Mouse (Mus musculus): ENCODE results near the gene Dusp10. TPM values are rescaled to one million over a fixed set of nuclear protein-coding genes. Genes with fewer than 3 reads are reported as not detected.
A peak's percentile ranks its signal among the peaks of the same experiment; 100 is the strongest.

Dusp10 gene
- polyA plus RNA-seq, 1 experiment from 2014 or later = 13.0 TPM

- DNase-seq (ENCODE audit: low spot score) (no peak), ATAC-seq (replicated peaks; ENCODE audit: low FRiP score, low TSS enrichment, low read depth) (0 out of 2 replicates have a peak, but pooled peaks have one; percentile 36)
- WGBS = 87% methylated on average over 13 of the region's 13 CpGs
- Histone ChIP-seq H3K4me1 (replicated peaks; ENCODE audit: control insufficient read depth, insufficient read depth, low read length) (peaks cover 13% of the 10 kb centered on the region), H3K36me3 (ENCODE audit: control insufficient read depth, insufficient read depth, low read length) (peaks cover 5% of the 10 kb centered on the region; the same call in 1 of the 2 replicates), H3K9me3 (ENCODE audit: control insufficient read depth, low read length) (no peaks in the 10 kb centered on the region), H3K27ac (ENCODE audit: low read depth) (no peak overlapping the region), H3K4me2 (ENCODE audit: low read length) (no peak overlapping the region), H3K9ac (ENCODE audit: low read length) (no peak overlapping the region), H3K4me3 (ENCODE audit: low read depth, low read length) (no peak overlapping the region), H3K27me3 (replicated peaks; ENCODE audit: control insufficient read depth, insufficient read depth, low read length) (no peaks in the 10 kb centered on the region)
Observed at GRCm38 (mm10) chr1:184065589-184066361, 52.7 kb downstream of the Dusp10 start.

GRCm38 (mm10) chr1:184066460-184067287, 53.6 kb downstream of the Dusp10 start:
- Histone ChIP-seq H3K9me3 (ENCODE audit: control insufficient read depth, low read length) (no peaks in the 10 kb centered on the region), H3K4me3 (ENCODE audit: low read depth, low read length) (no peak overlapping the region), H3K4me2 (ENCODE audit: low read length) (no peak overlapping the region), H3K9ac (ENCODE audit: low read length) (no peak overlapping the region), H3K4me1 (replicated peaks; ENCODE audit: control insufficient read depth, insufficient read depth, low read length) (peaks cover 6% of the 10 kb centered on the region; the same call in 1 of the 2 replicates), H3K36me3 (ENCODE audit: control insufficient read depth, insufficient read depth, low read length) (peaks cover 5% of the 10 kb centered on the region; the same call in 1 of the 2 replicates), H3K27ac (ENCODE audit: low read depth) (no peak overlapping the region), H3K27me3 (replicated peaks; ENCODE audit: control insufficient read depth, insufficient read depth, low read length) (no peaks in the 10 kb centered on the region)
- ATAC-seq (replicated peaks; ENCODE audit: low FRiP score, low TSS enrichment, low read depth) = no peak
- 79% methylated on average over 11 of the region's 11 CpGs for WGBS
- DNase-seq (ENCODE audit: low spot score) = no peak

- H3K4me2 ChIP-seq (ENCODE audit: low read length) = no peak overlapping the region
- no peak for ATAC-seq (replicated peaks; ENCODE audit: low FRiP score, low TSS enrichment, low read depth)
- peaks cover 10% of the 10 kb centered on the region; the same call in 1 of the 2 replicates for H3K36me3 ChIP-seq (ENCODE audit: control insufficient read depth, insufficient read depth, low read length)
- 0 out of 2 replicates have a peak, but pooled peaks cover 3% of the 10 kb centered on the region for H3K4me1 ChIP-seq (replicated peaks; ENCODE audit: control insufficient read depth, insufficient read depth, low read length)
- 92% methylated on average over 18 of the region's 18 CpGs for WGBS
- H3K4me3 ChIP-seq (ENCODE audit: low read depth, low read length) = no peak overlapping the region
- H3K9ac ChIP-seq (ENCODE audit: low read length) = no peak overlapping the region
- DNase-seq (ENCODE audit: low spot score) = no peak
- no peaks in the 10 kb centered on the region for H3K9me3 ChIP-seq (ENCODE audit: control insufficient read depth, low read length)
- H3K27ac ChIP-seq (ENCODE audit: low read depth) = no peak overlapping the region
- H3K27me3 ChIP-seq (replicated peaks; ENCODE audit: control insufficient read depth, insufficient read depth, low read length) = no peaks in the 10 kb centered on the region
Observed at GRCm38 (mm10) chr1:184067704-184068558, 54.8 kb downstream of the Dusp10 start.

- DNase-seq (ENCODE audit: low spot score) = no peak
- ATAC-seq (replicated peaks; ENCODE audit: low FRiP score, low TSS enrichment, low read depth) = no peak
- 96% methylated on average over 12 of the region's 12 CpGs for WGBS
- no peak overlapping the region for H3K27ac ChIP-seq (ENCODE audit: low read depth)
- no peak overlapping the region for H3K4me2 ChIP-seq (ENCODE audit: low read length)
- no peaks in the 10 kb centered on the region for H3K27me3 ChIP-seq (replicated peaks; ENCODE audit: control insufficient read depth, insufficient read depth, low read length)
- peaks cover 20% of the 10 kb centered on the region; the same call in 1 of the 2 replicates for H3K36me3 ChIP-seq (ENCODE audit: control insufficient read depth, insufficient read depth, low read length)
- no peak overlapping the region for H3K9ac ChIP-seq (ENCODE audit: low read length)
- 0 out of 2 replicates have a peak, but pooled peaks cover 3% of the 10 kb centered on the region for H3K4me1 ChIP-seq (replicated peaks; ENCODE audit: control insufficient read depth, insufficient read depth, low read length)
- H3K9me3 ChIP-seq (ENCODE audit: control insufficient read depth, low read length) = no peaks in the 10 kb centered on the region
- no peak overlapping the region for H3K4me3 ChIP-seq (ENCODE audit: low read depth, low read length)
Observed at GRCm38 (mm10) chr1:184068971-184069370, 55.9 kb downstream of the Dusp10 start.

DNA sequence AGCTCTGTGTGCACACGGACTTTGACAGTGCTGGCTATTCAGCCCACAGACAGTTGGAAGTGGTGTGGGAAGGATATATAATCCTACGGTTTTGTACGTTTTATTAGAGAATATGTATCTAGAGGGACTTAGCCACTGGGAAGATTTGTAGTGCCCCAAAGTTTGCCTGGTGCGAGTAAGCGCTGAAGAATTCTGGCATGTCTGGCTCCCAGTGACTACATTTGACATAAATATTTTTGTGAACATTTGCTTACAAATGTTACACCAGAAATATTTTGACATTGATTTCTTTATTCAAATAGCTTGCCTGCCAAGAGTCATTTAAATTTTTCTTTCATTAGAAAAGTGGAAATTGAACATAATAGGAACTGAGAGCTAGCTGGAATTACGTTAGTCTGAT, 63.0 kb downstream of the Dusp10 start:
- Histone ChIP-seq H3K36me3 (ENCODE audit: control insufficient read depth, insufficient read depth, low read length) (peaks cover 19% of the 10 kb centered on the region; the same call in 1 of the 2 replicates), H3K4me1 (replicated peaks; ENCODE audit: control insufficient read depth, insufficient read depth, low read length) (no peaks in the 10 kb centered on the region; the same call in 1 of the 2 replicates), H3K9ac (ENCODE audit: low read length) (no peak overlapping the region), H3K27me3 (replicated peaks; ENCODE audit: control insufficient read depth, insufficient read depth, low read length) (no peaks in the 10 kb centered on the region), H3K4me3 (ENCODE audit: low read depth, low read length) (no peak overlapping the region), H3K27ac (ENCODE audit: low read depth) (peak overlapping the region; percentile 9; the same call in 1 of the 2 replicates), H3K4me2 (ENCODE audit: low read length) (no peak overlapping the region), H3K9me3 (ENCODE audit: control insufficient read depth, low read length) (no peaks in the 10 kb centered on the region)
- DNase-seq (ENCODE audit: low spot score) (no peak), ATAC-seq (replicated peaks; ENCODE audit: low FRiP score, low TSS enrichment, low read depth) (no peak)
- WGBS = 43% methylated on average over 6 of the region's 6 CpGs

GRCm38 (mm10) chr1:184076756-184077155, 63.7 kb downstream of the Dusp10 start:
- H3K4me2 ChIP-seq (ENCODE audit: low read length) = no peak overlapping the region
- H3K27me3 ChIP-seq (replicated peaks; ENCODE audit: control insufficient read depth, insufficient read depth, low read length) = no peaks in the 10 kb centered on the region
- H3K4me1 ChIP-seq (replicated peaks; ENCODE audit: control insufficient read depth, insufficient read depth, low read length) = no peaks in the 10 kb centered on the region; the same call in 1 of the 2 replicates
- H3K9me3 ChIP-seq (ENCODE audit: control insufficient read depth, low read length) = no peaks in the 10 kb centered on the region
- no peak overlapping the region for H3K4me3 ChIP-seq (ENCODE audit: low read depth, low read length)
- H3K9ac ChIP-seq (ENCODE audit: low read length) = no peak overlapping the region
- peaks cover 19% of the 10 kb centered on the region; the same call in 1 of the 2 replicates for H3K36me3 ChIP-seq (ENCODE audit: control insufficient read depth, insufficient read depth, low read length)
- ATAC-seq (replicated peaks; ENCODE audit: low FRiP score, low TSS enrichment, low read depth) (no peak), DNase-seq (ENCODE audit: low spot score) (no peak)
- H3K27ac ChIP-seq (ENCODE audit: low read depth) = peak overlapping the region; percentile 2; the same call in 1 of the 2 replicates
- WGBS = 39% methylated on average over 2 of the region's 2 CpGs

DNA sequence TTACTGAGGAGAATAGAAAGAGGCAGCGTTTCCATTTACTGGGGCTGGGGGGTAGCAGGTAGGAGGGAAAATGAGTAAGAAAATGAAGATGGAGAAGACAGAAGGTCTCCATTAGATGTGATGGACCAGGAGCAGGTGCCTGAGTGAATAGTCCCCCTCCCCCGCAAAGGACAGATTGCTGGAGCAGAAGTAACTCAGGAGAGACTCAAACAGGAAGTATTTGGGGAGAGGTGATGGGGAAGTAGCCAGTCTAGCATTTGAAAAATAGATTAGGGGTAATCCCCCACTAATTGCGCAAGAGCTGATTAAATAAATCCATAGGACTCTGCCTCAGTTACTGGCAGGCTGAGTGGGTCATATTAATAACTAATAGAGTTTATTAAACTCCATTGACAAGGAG, 66.2 kb downstream of the Dusp10 start:
- DNase-seq (ENCODE audit: low spot score) (no peak), ATAC-seq (replicated peaks; ENCODE audit: low FRiP score, low TSS enrichment, low read depth) (no peak)
- no peaks in the 10 kb centered on the region for H3K9me3 ChIP-seq (ENCODE audit: control insufficient read depth, low read length)
- H3K27ac ChIP-seq (ENCODE audit: low read depth) = no peak overlapping the region
- no peak overlapping the region for H3K4me2 ChIP-seq (ENCODE audit: low read length)
- 97% methylated on average over 3 of the region's 3 CpGs for WGBS
- no peak overlapping the region for H3K4me3 ChIP-seq (ENCODE audit: low read depth, low read length)
- no peak overlapping the region for H3K9ac ChIP-seq (ENCODE audit: low read length)
- H3K27me3 ChIP-seq (replicated peaks; ENCODE audit: control insufficient read depth, insufficient read depth, low read length) = no peaks in the 10 kb centered on the region
- peaks cover under 1% of the 10 kb centered on the region; the same call in 1 of the 2 replicates for H3K36me3 ChIP-seq (ENCODE audit: control insufficient read depth, insufficient read depth, low read length)
- H3K4me1 ChIP-seq (replicated peaks; ENCODE audit: control insufficient read depth, insufficient read depth, low read length) = no peaks in the 10 kb centered on the region; the same call in 1 of the 2 replicates

DNA sequence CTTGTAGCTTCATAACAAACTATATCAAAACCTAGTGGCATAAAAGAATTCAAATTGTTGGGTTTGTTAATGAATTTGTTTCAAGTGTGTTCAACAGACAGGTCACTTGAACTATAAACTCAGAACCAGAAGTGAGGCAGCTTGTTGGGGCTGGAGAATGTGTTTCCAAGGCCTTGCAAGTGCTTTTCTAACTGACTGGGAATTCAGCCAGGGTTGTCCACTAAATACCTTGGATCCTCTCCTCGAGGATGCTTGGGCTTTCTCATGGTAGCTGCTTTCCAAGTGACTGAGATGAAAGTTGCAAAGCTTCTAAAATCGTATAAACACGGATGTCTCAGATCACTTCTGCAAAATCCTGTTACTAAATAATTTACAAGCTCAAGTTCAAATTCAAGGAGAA, 69.6 kb downstream of the Dusp10 start:
- Histone ChIP-seq H3K36me3 (ENCODE audit: control insufficient read depth, insufficient read depth, low read length) (no peaks in the 10 kb centered on the region), H3K9me3 (ENCODE audit: control insufficient read depth, low read length) (no peaks in the 10 kb centered on the region), H3K4me1 (replicated peaks; ENCODE audit: control insufficient read depth, insufficient read depth, low read length) (no peaks in the 10 kb centered on the region), H3K4me2 (ENCODE audit: low read length) (no peak overlapping the region), H3K27ac (ENCODE audit: low read depth) (peak overlapping the region; percentile 12; the same call in 1 of the 2 replicates), H3K4me3 (ENCODE audit: low read depth, low read length) (no peak overlapping the region), H3K9ac (ENCODE audit: low read length) (no peak overlapping the region), H3K27me3 (replicated peaks; ENCODE audit: control insufficient read depth, insufficient read depth, low read length) (no peaks in the 10 kb centered on the region)
- DNase-seq (ENCODE audit: low spot score) = no peak
- WGBS = 43% methylated on average over 3 of the region's 3 CpGs
- no peak for ATAC-seq (replicated peaks; ENCODE audit: low FRiP score, low TSS enrichment, low read depth)
